Mouse (Mus musculus) cerebellum, adult 2 months (tissue): ENCODE data around the gene Zfp362.

Source experiments
- CTCF ChIP-seq: fragments of 200-500 bp; IDR thresholded peaks from 2 replicates; pipeline ENCODE4 v1.5.1; 2011; ENCODE audit warnings: low read depth, mild to moderate bottlenecking, control low read depth, low read length, moderate library complexity, borderline replicate concordance; ENCODE audit not compliant: insufficient read depth
- POLR2A ChIP-seq: fragments of 200-500 bp; IDR thresholded peaks from 2 replicates; pipeline ENCODE4 v1.6.1; 2011; ENCODE audit warnings: low read length, control low read depth, borderline replicate concordance; ENCODE audit not compliant: insufficient read depth

DNA sequence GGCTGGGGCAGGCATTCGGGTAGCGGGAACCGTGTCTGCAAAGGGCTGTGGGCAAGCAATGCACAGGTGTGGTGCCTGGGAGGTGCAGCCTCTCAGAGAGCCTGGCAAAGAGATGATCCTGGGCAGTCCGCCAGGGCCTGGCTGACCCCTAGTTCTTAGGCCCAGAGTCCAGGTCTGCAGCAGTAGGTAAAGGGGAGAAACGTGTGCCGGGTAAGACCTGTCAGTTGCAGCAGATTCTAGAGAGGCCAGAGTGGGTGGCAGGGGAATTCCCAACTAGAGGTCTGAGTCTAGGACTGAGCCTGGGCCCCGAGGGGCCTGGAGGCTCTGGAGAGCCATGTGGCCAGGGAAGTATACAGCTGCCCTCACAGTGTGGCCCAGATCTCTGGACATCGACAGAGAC lies 11.6 kb downstream of the Zfp362 start:
- TF ChIP-seq POLR2A = no peak
- TF ChIP-seq CTCF = no peak
